Mouse (Mus musculus) adrenal gland, postnatal 4 days (tissue): ENCODE data around the gene Fgd2. TPM values are rescaled to one million over a fixed set of nuclear protein-coding genes. Genes with fewer than 3 reads are reported as not detected.
"Not testable (repeated sequence)": the region's sequence is repeated elsewhere in the genome, so short reads cannot be mapped to it uniquely, and the experiment has no call there.

ENCODE experiments used
- DNase-seq, 2 experiments: peaks; one replicate each; pipeline ENCODE4 v3.0.0; 2021 to 2022; ENCODE audit warnings: low spot score in 2 of 2, mixed read lengths in 2 of 2
- total RNA-seq, 2 experiments: library from RNA; stranded (reverse); gene quantifications; 2 replicates each; pipeline ENCODE4 v1.2.3; 2021

Fgd2 gene
- total RNA-seq, 2 experiments from 2014 or later: 5.6 to 6.5 TPM

- no peak for DNase-seq
Measured at GRCm38 (mm10) chr17:29361982-29362691, 1.4 kb downstream of the Fgd2 start.

- DNase-seq: no peak
Measured at GRCm38 (mm10) chr17:29363109-29363508, 2.4 kb downstream of the Fgd2 start.

GRCm38 (mm10) chr17:29365105-29365621 is 4.4 kb downstream of the Fgd2 start:
- no peak for DNase-seq

- no peak for DNase-seq
Measured at GRCm38 (mm10) chr17:29368726-29369125, 8.0 kb downstream of the Fgd2 start.

- peak; percentile 84 to 90 for DNase-seq
Measured at GRCm38 (mm10) chr17:29370984-29371723, 10.4 kb downstream of the Fgd2 start.

- DNase-seq: no peak
Measured at GRCm38 (mm10) chr17:29375871-29376270, 15.2 kb downstream of the Fgd2 start.

- DNase-seq: no peak
Measured at GRCm38 (mm10) chr17:29378056-29378455, 17.3 kb downstream of the Fgd2 start.

- DNase-seq: no peak
Measured at GRCm38 (mm10) chr17:29380241-29380640, 19.5 kb downstream of the Fgd2 start.

GRCm38 (mm10) chr17:29381472-29381871 is 20.8 kb downstream of the Fgd2 start:
- DNase-seq: peak in 1 of 2 experiments; percentile 65

GRCm38 (mm10) chr17:29382417-29382816 is 21.7 kb downstream of the Fgd2 start:
- DNase-seq: no peak

- no peak for DNase-seq
Measured at GRCm38 (mm10) chr17:29383923-29384322, 23.2 kb downstream of the Fgd2 start.

- DNase-seq: peak; percentile 42 to 69
Measured at GRCm38 (mm10) chr17:29384850-29385438, 24.2 kb downstream of the Fgd2 start.

- no peak for DNase-seq
Measured at GRCm38 (mm10) chr17:29385746-29386145, 25.0 kb downstream of the Fgd2 start.

- no peak for DNase-seq
Measured at GRCm38 (mm10) chr17:29388978-29389377, 28.3 kb downstream of the Fgd2 start.

GRCm38 (mm10) chr17:29391280-29391679 is 30.6 kb downstream of the Fgd2 start:
- no peak for DNase-seq

GRCm38 (mm10) chr17:29393335-29394089 is 32.8 kb downstream of the Fgd2 start:
- no peak for DNase-seq

- DNase-seq: no peak
Measured at GRCm38 (mm10) chr17:29394106-29394760, 33.5 kb downstream of the Fgd2 start.

- DNase-seq: not testable (repeated sequence)
Measured at GRCm38 (mm10) chr17:29394761-29395160, 34.0 kb downstream of the Fgd2 start.

- no peak for DNase-seq
Measured at GRCm38 (mm10) chr17:29395381-29395780, 34.7 kb downstream of the Fgd2 start.

- no peak for DNase-seq
Measured at GRCm38 (mm10) chr17:29396056-29396799, 35.5 kb downstream of the Fgd2 start.
